Mouse (Mus musculus) right cerebral cortex, postnatal 10 days (tissue): ENCODE measurements around the gene Btnl10.

Experiments used
- DNase-seq, 2 experiments: peaks; one replicate each; pipeline ENCODE4 v3.0.0; 2021; ENCODE audit warnings: low spot score in 2 of 2

Gene Btnl10

GRCm38 (mm10) chr11:58917745-58918366, at the start of gene Btnl10:
Gene Btnl10 (plus strand): TSS chr11:58917908.
- no peak for DNase-seq

DNA sequence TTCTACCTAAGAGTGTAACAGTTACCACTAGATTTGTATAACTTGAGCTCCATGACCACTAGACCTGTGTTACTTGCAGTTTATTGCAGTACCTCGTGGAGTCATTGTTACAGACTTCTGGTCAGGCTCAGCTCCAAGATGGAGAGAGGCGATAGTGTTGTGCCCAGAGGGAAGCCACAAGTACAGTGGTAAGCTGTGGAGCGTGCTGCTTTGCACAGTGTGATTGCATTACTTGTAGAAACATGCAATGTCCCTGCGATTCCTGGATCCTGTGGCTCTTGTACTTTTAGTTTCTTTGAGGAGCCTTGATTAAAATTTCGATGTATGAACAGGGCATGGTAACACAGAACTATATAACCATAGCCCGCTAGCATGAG, 49.8 kb upstream of the Btnl10 start:
- DNase-seq = no peak

DNA sequence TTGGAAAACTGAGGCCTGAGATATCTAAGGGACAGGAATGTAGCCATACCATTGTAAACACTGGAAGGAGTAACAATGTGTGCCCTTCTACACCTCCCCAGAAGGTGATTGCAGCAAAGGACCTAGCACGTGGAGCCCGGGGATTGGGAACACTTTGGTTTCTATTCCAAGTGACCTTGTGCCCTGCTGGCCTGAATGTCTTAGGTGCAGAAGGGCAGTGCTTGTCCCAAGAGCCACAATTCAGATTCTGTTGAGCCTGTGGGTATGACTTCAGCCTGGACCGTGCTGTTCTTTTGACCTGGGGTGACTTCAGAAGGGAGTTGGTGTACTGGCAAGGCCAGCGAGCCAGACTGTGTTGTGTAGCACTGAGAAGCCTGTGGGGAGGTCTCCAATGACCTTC, 46.7 kb upstream of the Btnl10 start:
- DNase-seq = no peak

- peak in 1 of 2 experiments; percentile 15 for DNase-seq
These were observed 34.0 kb upstream of the Btnl10 start for GRCm38 (mm10) chr11:58883756-58884155.

DNA sequence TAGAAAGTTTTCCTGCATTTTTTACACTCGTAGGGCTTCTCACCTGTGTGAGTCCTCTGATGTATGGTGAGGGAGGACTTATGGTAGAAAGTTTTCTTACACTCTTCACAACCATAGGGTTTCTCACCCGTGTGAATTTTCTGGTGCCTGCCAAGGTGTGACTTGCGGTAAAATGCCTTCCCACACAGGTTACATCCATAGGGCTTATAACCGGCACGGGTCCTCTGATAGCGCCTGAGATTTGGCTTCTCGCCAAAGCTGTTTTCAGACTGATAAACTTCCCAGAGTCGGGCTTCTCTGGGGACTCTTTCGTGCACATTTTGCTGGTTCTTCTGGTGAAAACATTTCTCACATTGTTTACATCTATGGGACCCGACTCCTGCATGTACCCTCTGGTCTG, 27.2 kb upstream of the Btnl10 start:
- no peak for DNase-seq

DNA sequence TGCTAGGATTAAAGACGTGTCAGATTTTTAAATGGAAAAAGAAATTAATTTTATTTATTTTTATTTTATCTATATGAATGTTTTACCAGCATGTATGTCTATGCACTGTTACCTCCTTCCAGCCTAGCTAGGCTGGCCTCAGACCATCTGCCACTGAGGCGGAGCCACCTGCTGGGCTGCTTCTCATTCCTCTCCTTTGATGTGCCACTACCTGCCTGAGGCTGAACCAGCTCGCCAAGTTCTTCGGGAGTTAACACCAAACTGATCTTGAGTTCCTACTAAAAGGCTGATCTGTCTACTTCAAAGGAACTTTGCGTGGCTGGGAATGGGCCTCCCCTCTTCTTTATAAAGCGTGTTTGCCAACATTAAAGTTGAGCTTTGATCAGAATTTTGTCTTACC, 23.3 kb upstream of the Btnl10 start:
- no peak for DNase-seq

DNA sequence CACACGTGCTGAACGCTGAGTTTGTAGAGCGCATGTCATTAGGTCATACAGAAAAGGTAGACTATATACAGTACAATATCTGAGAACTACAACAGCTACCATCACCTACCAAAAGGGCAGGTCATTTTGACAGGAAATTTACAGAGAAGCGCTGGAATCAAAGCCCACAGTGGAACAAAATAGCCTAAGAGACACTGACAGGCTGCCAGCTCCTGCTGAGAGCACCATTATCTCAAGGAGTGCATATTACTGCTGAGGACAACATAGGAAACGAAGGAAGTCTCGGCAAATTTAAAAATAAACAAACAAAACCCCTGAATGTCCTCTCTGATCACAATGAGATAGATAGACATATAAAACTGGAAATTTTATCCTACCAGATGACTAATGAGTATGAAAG, 20.2 kb upstream of the Btnl10 start:
- no peak for DNase-seq

GRCm38 (mm10) chr11:58901080-58901479, 16.6 kb upstream of the Btnl10 start:
- DNase-seq = peak in 1 of 2 experiments; percentile 5

GRCm38 (mm10) chr11:58903511-58904409, 13.9 kb upstream of the Btnl10 start, which contains the start of gene Zfp39:
Gene Zfp39 (minus strand): TSS chr11:58904225.
- DNase-seq = peak; percentile 96 to 97

- no peak for DNase-seq
These were observed 13.3 kb upstream of the Btnl10 start for GRCm38 (mm10) chr11:58904410-58904718.

DNA sequence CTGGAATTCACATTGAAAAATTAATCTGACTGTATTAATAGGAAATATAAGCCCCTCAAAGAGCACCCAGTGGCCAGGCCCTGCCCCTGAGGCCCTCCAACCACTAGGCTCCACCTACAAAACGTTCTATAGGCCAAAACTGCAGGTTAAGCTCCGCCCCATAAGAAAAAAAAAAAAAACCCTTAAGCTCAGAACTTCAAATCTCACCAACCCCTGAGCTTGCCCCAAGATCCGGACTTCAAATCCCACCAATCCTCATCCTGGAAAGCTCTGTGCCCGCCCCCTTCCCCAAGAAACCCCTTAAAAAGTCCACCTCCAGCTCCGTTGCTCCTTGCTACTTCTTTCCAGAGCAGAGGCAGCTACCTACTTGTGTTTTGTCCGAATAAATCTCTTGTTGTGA, 12.9 kb upstream of the Btnl10 start:
- DNase-seq = peak in 1 of 2 experiments; percentile 35

DNA sequence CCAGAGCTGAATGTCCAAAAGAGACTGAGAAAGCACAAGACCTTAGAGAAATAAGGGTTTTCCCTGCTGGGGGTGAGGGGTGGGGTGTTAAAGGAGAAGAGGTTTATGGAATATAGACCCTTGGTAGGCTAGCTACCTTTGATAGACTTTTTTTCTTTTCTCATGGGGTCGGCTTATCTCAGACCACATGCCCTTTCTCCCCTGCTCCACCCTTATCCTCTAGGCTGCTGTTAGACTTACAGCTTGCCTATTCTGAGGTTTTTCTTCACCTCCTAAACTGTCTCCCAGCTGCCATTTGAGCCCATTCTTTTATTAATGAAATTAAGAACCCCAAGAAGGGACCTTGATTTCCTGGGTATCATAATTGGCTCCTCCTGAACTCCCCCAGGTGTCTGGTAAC, 3.9 kb upstream of the Btnl10 start:
- no peak for DNase-seq

DNA sequence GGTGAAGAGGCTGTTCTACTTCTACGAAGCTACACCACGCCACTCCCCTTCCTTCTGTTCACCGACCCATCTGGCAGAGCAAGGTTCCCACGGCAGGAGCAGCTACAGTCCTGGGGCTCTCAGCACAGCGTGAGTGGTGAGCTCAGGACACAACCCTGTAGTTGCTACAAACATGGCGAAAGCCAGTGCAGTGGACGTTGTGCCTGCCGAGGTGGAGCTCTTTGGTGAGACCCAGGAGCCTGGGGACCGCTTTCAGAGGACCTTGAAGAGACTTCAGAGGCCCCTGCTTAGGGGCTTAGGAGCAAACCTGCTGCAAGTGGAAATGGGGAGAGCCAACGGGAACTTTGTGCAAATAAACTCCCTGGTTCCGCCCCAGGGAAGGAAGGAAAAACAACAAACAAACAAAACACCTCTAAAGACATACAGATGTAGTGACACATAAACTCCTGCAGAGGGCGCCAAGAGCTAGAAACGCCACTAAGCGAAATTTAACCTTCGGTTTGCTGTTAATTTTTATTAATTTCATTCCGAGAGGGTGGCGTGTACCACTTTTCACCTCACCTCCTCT, 3.2 kb upstream of the Btnl10 start:
- DNase-seq = no peak

- DNase-seq = no peak
These were observed 596 bp upstream of the Btnl10 start for GRCm38 (mm10) chr11:58916879-58917744.

DNA sequence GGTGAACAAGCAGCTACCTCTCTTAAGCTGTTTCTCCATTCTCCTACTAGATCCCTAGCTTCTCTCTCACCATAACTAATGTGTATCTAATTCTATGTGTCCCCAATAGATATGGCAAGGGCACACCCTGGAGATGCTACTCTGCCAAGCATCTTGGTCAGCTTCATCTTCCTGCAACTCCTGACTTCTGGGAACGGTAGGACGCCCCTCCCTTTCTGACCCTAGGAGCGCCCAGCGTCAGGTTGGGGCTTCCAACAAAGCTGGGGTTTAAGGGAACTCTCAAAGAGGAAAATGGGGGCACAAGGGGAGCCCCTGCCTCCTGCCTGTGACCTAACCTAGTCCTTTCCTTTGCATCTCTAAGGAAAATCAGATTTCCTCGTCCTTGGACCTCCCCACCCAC, 1.1 kb downstream of the Btnl10 start:
- no peak for DNase-seq

DNA sequence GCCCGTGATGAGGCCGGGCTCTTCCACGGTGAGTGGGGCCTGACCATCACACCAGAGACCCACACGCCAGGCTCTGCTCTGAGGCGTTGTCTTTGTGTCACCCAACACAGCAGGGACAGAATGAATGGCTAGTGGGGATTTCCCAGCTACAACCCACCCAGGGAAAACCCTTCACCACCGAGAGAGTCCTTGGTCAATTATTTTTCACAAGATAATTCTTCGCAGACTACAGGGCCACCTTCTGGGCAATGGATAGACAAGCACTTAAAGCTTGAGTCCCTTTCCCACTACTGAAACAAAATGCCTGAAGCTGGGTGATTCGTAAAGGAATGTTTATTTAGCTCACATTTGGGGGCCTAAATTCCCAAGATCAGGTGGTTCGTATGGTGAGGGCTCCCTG, 4.7 kb downstream of the Btnl10 start:
- no peak for DNase-seq

DNA sequence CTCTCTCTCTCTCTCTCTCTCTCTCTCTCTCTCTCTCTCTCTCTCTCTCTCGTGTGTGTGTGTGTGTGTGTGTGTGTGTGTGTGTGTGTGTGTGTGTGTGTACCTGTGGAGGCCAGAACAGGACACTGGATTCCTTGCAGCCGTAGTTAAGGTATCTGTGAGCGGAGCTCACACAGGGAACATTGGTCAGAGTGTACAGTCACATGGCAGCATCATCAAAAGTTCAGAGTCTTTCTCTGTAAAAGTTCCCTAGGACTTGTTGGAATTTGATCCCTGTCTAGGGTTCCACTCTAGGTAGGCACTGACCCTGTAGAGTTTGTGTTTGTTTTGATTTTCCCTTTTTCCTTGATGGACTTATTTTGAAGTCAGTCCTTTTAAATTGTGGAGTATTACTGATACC, 8.9 kb downstream of the Btnl10 start:
- no peak for DNase-seq

- no peak for DNase-seq
These were observed 9.3 kb downstream of the Btnl10 start for GRCm38 (mm10) chr11:58927053-58927452.

DNA sequence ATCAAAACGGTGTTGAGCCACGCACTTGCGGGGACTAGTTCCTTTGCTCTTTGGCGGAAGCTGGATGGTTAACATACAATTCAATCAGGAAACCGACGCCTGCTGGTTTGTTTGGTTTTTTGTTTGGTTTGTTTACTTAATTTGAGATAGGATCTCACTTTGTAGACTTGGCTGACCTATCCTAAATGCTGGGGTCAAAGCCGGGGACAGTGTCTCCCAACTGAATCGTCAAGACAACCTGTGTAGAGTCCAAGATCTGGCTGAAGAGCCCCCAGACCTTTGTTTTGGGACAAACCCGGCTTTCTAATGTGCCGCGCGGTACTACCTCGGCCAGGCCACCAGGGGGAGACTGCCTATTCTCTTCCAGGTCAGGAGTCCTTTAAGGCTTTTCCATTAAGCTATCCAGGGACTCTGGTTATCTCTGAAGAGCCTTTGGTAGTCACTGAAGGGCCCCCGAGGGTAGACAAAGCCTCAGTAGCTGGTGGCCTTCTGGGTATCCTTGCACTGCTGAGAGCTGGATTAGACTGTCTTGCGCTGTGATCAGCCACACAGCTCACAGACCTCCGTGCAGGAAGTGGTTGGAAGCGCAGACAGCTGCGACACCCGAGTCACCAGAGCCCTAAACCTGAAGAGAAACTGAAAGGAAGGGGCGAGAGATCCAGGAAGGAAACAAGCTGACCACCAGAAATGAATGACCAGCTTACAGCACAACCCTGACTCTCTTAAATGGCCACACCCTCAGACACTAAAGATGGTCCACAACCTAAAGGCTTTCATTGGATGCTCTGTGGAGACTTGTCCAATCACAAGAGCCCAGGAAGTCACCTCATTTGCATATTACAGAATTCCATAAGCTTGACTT, 10.3 kb downstream of the Btnl10 start:
- DNase-seq = peak in 1 of 2 experiments; percentile 53

DNA sequence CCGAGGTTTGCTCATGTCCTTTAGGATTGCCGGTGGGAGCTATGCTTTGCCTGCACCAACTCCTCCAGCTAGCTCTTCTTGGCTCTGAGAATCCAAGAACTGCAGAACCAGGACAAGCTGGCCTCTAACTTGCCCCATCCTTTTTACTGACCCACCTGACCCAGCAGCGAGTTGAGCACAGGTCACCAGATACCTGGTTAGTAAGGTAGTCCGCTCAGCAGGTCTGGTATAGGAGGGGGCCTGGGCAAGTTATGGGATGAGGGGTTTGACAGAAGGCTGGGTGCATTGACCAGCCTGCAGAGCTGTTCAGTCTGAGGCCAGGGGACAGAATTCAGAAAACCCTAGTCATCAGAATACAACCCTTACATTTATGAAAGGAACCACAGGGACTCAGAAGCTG, 11.3 kb downstream of the Btnl10 start:
- no peak for DNase-seq

DNA sequence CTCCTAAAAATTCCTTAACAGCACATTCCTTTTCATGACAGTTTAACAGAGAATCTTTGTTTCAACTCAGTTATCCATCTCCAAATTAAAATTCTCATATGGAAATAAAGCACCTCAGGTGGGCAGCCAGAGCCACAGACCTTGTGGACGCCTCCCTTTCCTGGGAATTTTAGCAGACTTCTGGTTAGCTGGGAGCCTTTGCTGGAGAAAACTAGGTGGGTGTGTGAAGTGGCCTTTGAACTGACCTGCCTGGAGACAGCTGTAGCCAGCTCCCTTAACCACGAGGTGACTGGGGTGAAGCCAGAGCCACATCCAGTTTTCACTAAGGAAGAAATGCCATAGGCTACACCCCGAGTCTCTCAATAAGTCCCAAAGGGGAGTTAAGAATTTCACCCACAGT, 11.9 kb downstream of the Btnl10 start:
- no peak for DNase-seq
